Mouse (Mus musculus) limb, embryonic 12.5 days (tissue): ENCODE results near the gene Bcl2. TPM values are rescaled to one million over a fixed set of nuclear protein-coding genes. Genes with fewer than 3 reads are reported as not detected.

Source experiments
- ATAC-seq: fragments of 200-750 bp; cut with Nextera tagmentation; 2 replicates; pipeline ENCODE4 v1.8.0; 2017; ENCODE audit warnings: low read depth, moderate TSS enrichment; ENCODE audit not compliant: insufficient number of reproducible peaks, insufficient read depth, low FRiP score, low TSS enrichment
- H3K27ac ChIP-seq: fragments of 300-500 bp; sonication (generic); 2 replicates; pipeline ENCODE4 v1.5.1; 2016; ENCODE audit warnings: mild to moderate bottlenecking, moderate library complexity
- H3K27me3 ChIP-seq: fragments of 300-500 bp; sonication (generic); 2 replicates; pipeline ENCODE4 v1.6.1; 2016; ENCODE audit warnings: mild to moderate bottlenecking, moderate library complexity
- H3K36me3 ChIP-seq: fragments of 300-500 bp; sonication (generic); 2 replicates; pipeline ENCODE4 v1.6.1; 2016; ENCODE audit warnings: mild to moderate bottlenecking, moderate library complexity
- H3K4me1 ChIP-seq: fragments of 300-500 bp; sonication (generic); replicated peaks from 2 replicates; pipeline ENCODE4 v1.6.1; 2016
- H3K4me2 ChIP-seq: fragments of 300-500 bp; sonication (generic); 2 replicates; pipeline ENCODE4 v1.6.1; 2016; ENCODE audit warnings: mild to moderate bottlenecking, moderate library complexity
- H3K4me3 ChIP-seq: fragments of 300-500 bp; sonication (generic); replicated peaks from 2 replicates; pipeline ENCODE4 v1.5.1; 2016; ENCODE audit warnings: mild to moderate bottlenecking
- H3K9ac ChIP-seq: fragments of 300-500 bp; sonication (generic); replicated peaks from 2 replicates; pipeline ENCODE4 v1.6.1; 2016; ENCODE audit warnings: mild to moderate bottlenecking, moderate library complexity
- H3K9me3 ChIP-seq: fragments of 300-500 bp; sonication (generic); 2 replicates; pipeline ENCODE4 v1.6.1; 2016; ENCODE audit warnings: mild to moderate bottlenecking, moderate library complexity
- WGBS: fragments of 180-500 bp; shearing (Covaris S2); methylation state at CpG from one replicate; pipeline ENCODE4 v1.1.7; 2016; 5-methylcytosine and 5-hydroxymethylcytosine counted together
- polyA plus RNA-seq: library from polyadenylated mRNA; unstranded; fragments of >200 nt; fragmentation: Nextera tagmentation; extraction: Ambion mirVana; gene quantifications from 2 replicates; pipeline ENCODE4 v1.2.1, GENCODE M21; 2016

The Bcl2 gene
- polyA plus RNA-seq, 1 experiment from 2014 or later = 27.5 TPM

DNA sequence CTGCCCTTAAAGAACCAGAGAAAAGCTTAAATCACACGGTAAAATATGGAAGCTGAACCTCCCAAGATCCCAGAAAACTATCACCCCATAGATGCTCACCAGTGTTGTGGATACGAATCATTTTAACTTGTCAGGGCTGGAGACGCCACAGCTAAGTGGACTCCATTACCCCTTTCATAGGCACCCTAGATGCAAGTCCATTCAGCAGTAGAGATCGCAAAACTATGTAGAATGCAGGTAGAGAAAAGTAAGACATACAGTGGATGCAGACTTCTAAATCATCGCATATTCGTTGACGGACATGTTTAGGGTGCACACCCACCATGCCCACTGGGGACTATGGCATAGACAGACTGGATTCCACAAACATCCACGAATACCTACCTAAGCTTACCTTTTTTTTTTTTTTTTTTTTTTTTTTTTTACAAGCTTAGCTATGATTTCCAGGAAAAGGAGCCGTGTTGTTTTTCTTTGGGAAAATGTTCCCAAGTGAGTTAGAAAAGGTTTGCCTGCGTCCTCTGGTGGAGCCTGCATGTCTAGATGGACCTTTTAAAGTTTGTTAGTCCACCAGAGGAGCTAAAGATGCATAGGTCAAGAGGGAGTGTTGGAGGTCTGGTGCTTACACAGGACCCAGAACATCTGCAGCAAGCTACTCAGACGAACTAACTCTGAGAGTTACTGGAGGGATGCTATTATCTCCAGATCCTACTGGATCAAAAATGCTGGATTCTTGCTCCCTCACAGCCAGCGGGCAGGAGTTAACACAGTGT is 2.5 kb downstream of the Bcl2 start:
- Histone ChIP-seq H3K4me1 (peaks cover 29% of the 10 kb centered on the region), H3K9ac (peak overlapping the region; percentile 87; the same call in 1 of the 2 replicates), H3K4me3 (peak overlapping the region; percentile 73), H3K4me2 (peak overlapping the region; percentile 87), H3K27ac (0 out of 2 replicates have a peak overlapping the region, but pooled peaks have one; percentile 18), H3K9me3 (no peaks in the 10 kb centered on the region), H3K27me3 (no peaks in the 10 kb centered on the region; the same call in 1 of the 2 replicates), H3K36me3 (no peaks in the 10 kb centered on the region)
- WGBS = 61% methylated on average over 12 of the region's 12 CpGs
- ATAC-seq = no peak

DNA sequence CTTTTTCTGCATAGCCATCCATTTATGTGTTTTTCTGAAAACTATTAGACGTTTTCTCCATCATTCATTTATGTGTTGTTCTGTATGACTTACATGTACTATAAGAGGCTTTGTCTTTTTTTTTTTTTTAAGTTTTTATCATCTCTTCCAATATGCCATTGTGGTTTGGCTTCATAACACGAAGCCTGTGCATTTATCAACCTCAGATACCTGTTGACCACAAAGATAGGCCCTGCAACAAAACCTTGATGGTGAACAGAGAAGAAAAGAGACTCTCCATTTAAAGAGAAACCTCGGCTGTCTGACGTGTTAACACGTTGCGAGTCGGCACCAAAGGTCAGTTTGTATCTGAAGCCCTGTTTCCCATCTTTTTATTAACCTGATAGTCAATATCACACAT is 3.9 kb downstream of the Bcl2 start:
- H3K9me3 ChIP-seq = no peaks in the 10 kb centered on the region
- H3K36me3 ChIP-seq = no peaks in the 10 kb centered on the region
- peak overlapping the region; percentile 21; the same call in 1 of the 2 replicates for H3K4me3 ChIP-seq
- ATAC-seq = no peak
- H3K4me2 ChIP-seq = peak overlapping the region; percentile 87
- WGBS = 94% methylated on average over 7 of the region's 7 CpGs
- no peak overlapping the region for H3K27ac ChIP-seq
- H3K4me1 ChIP-seq = peaks cover 29% of the 10 kb centered on the region
- no peak overlapping the region for H3K9ac ChIP-seq
- H3K27me3 ChIP-seq = no peaks in the 10 kb centered on the region

DNA sequence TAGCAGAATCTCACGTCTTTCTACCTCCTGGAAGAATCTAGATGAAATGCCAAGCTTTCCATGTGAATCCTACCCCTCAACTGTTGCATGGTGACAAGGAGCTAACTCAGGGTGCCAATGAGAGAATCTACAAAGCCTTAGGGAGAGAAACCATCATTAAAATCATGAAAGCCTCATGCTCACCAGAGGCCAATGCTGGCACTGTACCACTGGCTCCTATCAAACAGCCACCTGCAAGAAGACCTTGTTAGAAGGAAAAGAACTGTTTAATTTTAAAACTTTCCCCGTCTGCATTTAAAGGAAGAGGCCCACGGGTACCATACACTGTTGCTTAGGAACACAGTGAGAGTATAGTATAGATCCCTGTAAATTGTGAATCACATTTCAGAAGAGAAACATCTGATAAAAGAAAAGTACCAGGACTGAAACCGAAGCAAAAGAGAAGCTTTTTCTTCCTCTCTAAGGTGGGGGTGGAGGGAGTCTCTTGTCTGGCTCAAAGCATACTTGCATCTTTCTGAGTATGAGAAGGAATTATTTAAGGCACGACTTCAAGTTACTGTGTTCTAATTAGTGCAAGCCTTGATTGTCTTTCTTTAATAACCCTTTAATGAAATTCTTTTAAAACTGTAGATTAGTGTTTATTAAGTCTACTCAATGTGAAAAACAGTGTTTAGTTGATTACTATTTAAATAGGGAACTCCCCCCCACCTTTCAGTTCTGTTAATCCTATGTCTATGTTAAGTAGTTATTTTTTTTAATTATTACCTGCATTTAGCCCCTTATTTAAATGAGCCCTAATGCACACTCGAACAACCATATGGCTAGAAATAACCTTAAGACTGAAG is 6.8 kb downstream of the Bcl2 start:
- Histone ChIP-seq H3K27me3 (no peaks in the 10 kb centered on the region), H3K9ac (no peak overlapping the region), H3K4me2 (no peak overlapping the region), H3K27ac (no peak overlapping the region), H3K4me1 (peaks cover 17% of the 10 kb centered on the region), H3K4me3 (no peak overlapping the region), H3K9me3 (no peaks in the 10 kb centered on the region), H3K36me3 (no peaks in the 10 kb centered on the region; the same call in 1 of the 2 replicates)
- no peak for ATAC-seq
- 73% methylated on average over 6 of the region's 6 CpGs for WGBS

DNA sequence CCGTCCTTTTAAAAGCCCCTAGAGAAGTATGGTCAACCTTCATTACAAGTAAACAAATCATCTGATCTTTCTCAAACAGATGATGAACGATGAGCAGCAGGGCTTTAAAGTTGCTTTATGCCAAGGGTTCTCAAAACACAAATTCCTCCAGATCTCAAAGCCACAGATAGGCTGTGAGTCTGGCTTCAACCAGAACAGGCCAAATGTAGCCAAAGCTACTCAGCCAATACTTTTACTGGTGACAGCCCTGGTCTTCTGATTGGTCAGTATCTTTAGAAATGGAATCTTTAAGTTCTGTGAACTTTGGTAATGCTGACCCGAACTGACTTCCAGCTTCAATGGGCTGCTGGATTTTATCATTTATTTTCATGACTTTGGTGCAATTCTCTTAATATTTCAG is 10.9 kb downstream of the Bcl2 start:
- Histone ChIP-seq H3K4me2 (no peak overlapping the region), H3K36me3 (no peaks in the 10 kb centered on the region; the same call in 1 of the 2 replicates), H3K4me3 (no peak overlapping the region), H3K4me1 (peaks cover 6% of the 10 kb centered on the region), H3K27ac (no peak overlapping the region), H3K9ac (no peak overlapping the region), H3K27me3 (no peaks in the 10 kb centered on the region), H3K9me3 (no peaks in the 10 kb centered on the region)
- 76% methylated on average over 3 of the region's 3 CpGs for WGBS
- no peak for ATAC-seq

DNA sequence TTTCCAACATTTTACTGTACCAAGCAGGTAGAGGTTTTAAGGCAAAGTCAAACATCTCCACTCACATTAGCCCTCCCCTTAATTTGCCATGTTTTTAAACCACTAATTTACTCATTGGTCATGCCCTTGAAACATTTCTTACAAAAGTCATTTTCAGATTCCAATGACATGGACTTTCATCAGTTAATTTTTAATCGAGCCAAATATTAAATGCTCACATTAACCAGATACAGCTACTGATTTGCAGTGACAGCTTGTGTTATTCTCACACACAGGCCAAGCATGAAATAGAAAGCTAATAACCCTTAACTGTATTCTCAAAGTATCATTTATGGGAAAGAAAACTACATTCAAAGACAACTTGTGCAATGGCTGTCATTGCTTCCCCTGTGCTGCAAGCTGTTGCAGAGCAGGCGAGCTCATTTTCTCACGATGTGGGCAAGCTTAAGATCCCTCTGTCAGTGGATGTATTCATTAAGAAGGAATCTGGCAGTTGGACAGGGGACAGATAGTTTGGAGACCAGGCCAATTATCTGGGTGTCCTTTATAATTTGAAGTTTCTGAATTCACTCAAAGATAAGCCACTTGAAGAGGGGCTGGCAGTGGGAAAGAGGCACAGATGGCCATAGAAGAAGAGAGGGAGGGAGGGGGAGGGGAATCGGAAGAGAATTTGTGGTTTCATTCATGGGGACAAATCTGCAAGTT is 11.5 kb downstream of the Bcl2 start:
- 75% methylated on average over 4 of the region's 4 CpGs for WGBS
- Histone ChIP-seq H3K9me3 (no peaks in the 10 kb centered on the region), H3K4me3 (no peak overlapping the region), H3K4me1 (peaks cover 6% of the 10 kb centered on the region), H3K36me3 (no peaks in the 10 kb centered on the region; the same call in 1 of the 2 replicates), H3K9ac (no peak overlapping the region), H3K4me2 (no peak overlapping the region), H3K27me3 (no peaks in the 10 kb centered on the region), H3K27ac (no peak overlapping the region)
- no peak for ATAC-seq

DNA sequence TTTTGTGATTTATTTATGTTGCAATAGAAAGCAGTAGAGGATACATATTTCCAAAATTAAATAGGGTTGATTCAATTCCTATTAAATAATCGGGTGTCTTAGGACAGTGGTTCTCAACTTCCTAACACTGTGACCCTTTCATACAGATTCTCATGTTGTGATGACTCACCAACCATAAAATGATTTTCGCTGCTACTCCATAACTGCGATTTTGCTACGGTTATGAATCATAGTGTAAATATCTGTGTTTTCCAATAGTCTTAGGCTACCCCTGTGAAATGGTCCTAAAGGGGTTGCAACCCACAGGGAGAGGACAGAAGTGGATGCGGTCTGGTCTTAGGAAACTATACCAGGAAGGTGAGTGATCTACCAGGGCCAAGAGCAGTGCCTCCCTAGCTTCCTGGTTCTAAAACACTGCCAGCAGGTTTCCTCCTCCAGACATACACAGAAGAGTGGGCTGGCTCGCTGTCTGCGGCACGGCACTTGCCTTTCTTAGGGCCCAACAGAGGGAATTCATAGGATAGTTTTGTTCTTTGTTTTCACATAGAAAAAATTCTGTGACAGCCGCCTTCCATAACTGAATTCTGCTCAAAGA is 13.5 kb downstream of the Bcl2 start:
- H3K27ac ChIP-seq = no peak overlapping the region
- no peaks in the 10 kb centered on the region for H3K9me3 ChIP-seq
- no peak for ATAC-seq
- H3K4me3 ChIP-seq = no peak overlapping the region
- WGBS = 93% methylated on average over 9 of the region's 9 CpGs
- no peaks in the 10 kb centered on the region; the same call in 1 of the 2 replicates for H3K36me3 ChIP-seq
- no peaks in the 10 kb centered on the region for H3K27me3 ChIP-seq
- H3K9ac ChIP-seq = no peak overlapping the region
- no peak overlapping the region for H3K4me2 ChIP-seq
- peaks cover 6% of the 10 kb centered on the region; the same call in 1 of the 2 replicates for H3K4me1 ChIP-seq

DNA sequence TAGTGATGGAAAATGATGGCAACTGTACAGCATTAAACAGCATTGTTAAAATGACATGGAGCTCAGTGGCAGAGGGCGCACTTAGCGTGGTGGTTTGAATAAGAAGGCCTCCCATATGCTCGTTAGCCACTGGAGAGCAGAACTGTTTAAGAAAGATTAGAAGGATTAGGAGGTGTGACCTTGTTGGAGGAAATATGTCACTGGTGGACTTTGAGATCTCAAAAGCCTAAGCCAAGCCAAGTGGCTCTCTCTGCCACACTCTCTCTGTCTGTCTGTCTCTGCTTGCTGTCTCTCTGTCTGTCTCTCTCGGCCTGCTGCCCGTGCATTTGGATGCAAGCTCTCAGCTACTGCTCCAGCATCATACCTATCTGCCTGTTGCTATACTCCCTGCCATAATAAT is 17.6 kb downstream of the Bcl2 start:
- Histone ChIP-seq H3K27ac (no peak overlapping the region), H3K9ac (no peak overlapping the region), H3K4me2 (no peak overlapping the region), H3K4me1 (peaks cover 6% of the 10 kb centered on the region; the same call in 1 of the 2 replicates), H3K36me3 (no peaks in the 10 kb centered on the region; the same call in 1 of the 2 replicates), H3K27me3 (no peaks in the 10 kb centered on the region), H3K4me3 (no peak overlapping the region), H3K9me3 (no peaks in the 10 kb centered on the region)
- 83% methylated on average over 5 of the region's 5 CpGs for WGBS
- no peak for ATAC-seq

DNA sequence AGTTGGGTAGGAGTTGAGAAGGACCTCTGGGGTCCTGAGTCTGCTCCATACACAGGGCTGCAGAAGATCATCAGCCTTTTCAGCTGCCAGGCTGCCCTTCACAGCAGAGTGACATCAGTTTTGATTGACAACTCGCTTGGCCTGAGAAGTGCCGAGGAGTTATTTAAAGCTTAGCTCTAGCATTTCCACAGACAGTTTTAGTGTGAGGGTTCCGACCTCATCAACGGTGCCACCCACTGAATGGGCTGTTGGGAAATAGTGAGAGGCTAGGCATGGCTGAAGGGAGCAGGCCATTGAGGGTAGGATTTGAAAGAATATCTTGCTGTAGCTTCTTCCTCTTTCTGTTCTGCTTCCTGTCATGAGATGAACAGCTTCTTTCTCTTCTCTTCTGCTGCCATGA is 18.4 kb downstream of the Bcl2 start:
- Histone ChIP-seq H3K36me3 (no peaks in the 10 kb centered on the region; the same call in 1 of the 2 replicates), H3K27ac (no peak overlapping the region), H3K4me2 (no peak overlapping the region), H3K4me1 (peaks cover 6% of the 10 kb centered on the region; the same call in 1 of the 2 replicates), H3K27me3 (no peaks in the 10 kb centered on the region), H3K4me3 (no peak overlapping the region), H3K9ac (no peak overlapping the region), H3K9me3 (no peaks in the 10 kb centered on the region)
- ATAC-seq = no peak
- 89% methylated on average over 4 of the region's 4 CpGs for whole genome bisulfite sequencing

DNA sequence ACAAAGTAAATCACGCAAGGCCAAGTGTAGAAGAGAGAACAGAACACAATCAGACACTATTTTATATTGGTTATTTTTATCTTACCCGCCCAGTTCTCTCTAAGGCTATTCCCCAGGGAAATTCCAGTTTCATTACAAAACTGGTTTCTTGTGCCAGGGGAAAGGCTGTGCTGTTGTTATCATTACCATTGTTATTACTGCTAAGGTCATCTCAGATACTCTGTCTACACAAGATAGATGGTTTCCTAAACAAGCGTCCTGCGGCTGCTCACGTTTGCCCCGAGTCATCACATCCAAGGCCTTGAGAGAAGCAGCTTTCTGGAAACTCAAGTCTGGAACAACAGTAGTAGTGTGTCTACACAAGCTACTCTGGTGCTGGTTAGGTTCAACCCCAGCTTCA is 19.8 kb downstream of the Bcl2 start:
- 90% methylated on average over 6 of the region's 6 CpGs for WGBS
- Histone ChIP-seq H3K4me1 (peaks cover 4% of the 10 kb centered on the region; the same call in 1 of the 2 replicates), H3K27ac (no peak overlapping the region), H3K27me3 (no peaks in the 10 kb centered on the region), H3K4me3 (no peak overlapping the region), H3K4me2 (no peak overlapping the region), H3K36me3 (no peaks in the 10 kb centered on the region; the same call in 1 of the 2 replicates), H3K9me3 (no peaks in the 10 kb centered on the region), H3K9ac (no peak overlapping the region)
- no peak for ATAC-seq

DNA sequence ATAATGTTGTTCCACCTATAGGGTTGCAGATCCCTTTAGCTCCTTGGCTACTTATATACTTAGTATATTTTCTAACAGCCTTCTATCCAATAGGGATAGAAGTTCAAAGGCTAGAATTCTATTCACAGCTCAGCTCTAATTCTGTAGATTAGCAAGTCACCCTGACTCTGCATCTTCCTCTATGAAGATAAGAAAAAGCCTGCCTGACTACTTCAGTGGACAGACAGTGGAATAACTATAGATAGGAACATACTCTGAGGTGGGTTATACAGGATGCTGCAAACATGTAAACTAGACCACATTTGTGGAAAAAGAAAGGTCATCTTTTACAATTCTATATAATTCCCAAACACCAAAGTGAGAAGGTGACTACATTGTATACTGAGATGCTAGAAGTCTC is 21.5 kb downstream of the Bcl2 start:
- H3K4me2 ChIP-seq = no peak overlapping the region
- no peaks in the 10 kb centered on the region for H3K27me3 ChIP-seq
- H3K9ac ChIP-seq = no peak overlapping the region
- H3K9me3 ChIP-seq = no peaks in the 10 kb centered on the region
- no peak overlapping the region for H3K4me3 ChIP-seq
- H3K4me1 ChIP-seq = no peaks in the 10 kb centered on the region
- H3K27ac ChIP-seq = no peak overlapping the region
- no peak for ATAC-seq
- H3K36me3 ChIP-seq = no peaks in the 10 kb centered on the region; the same call in 1 of the 2 replicates
